Mouse (Mus musculus) fibroblast of lung, adult 2 months (primary cell): ENCODE measurements around the gene Gm17482.
"Not testable (repeated sequence)": the region's sequence is repeated elsewhere in the genome, so short reads cannot be mapped to it uniquely, and the experiment has no call there.

Experiments
- DNase-seq: peaks from one replicate; pipeline ENCODE4 v3.0.0-alpha.2; 2011; ENCODE audit warnings: low read depth

Gm17482 gene

GRCm38 (mm10) chr6:115227043-115227442, at the start of gene Gm17482:
Gene Gm17482, plus strand, starts transcription at chr6:115227343.
- no peak for DNase-seq

DNA sequence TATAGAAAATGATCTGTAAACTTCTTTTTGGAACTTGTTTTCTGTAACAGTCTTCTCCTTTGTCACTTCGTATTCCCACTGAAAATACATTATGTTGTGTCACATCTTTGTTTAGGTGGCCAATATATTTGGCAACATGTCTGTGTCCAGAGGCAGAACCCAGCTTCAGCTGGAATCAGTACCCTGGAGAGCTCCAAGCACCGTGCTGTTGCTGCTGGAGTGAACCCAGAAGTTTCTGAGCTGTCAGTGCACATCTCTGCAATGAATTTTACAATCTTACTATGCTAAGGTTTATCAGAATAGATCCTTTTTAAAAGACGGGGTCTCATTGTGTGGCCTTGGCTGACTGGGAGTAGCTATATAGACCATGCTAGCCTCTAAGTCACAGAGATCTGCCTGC, 48.3 kb upstream of the Gm17482 start:
- DNase-seq, result peak; percentile 12

GRCm38 (mm10) chr6:115181094-115181493, 46.0 kb upstream of the Gm17482 start:
- no peak for DNase-seq

DNA sequence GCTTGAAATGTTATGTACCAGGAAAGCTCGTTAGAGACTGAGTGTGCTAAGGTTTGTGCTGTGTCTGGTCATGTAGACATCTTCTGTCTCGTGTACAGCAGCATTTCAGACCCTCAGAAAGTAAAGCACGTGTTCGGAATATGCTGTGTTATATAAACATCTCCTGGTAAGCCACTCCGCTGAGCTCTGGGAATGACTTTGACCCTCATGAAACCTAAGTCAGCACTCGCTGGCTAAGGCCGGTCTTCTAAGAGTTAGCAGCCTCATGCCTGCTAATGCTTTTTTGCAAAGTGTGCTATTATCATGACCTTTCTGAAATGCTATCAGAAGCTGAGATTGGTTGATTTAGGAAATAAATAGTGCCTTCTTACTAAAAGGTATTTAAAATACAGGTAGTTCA, 36.0 kb upstream of the Gm17482 start:
- no peak for DNase-seq

DNA sequence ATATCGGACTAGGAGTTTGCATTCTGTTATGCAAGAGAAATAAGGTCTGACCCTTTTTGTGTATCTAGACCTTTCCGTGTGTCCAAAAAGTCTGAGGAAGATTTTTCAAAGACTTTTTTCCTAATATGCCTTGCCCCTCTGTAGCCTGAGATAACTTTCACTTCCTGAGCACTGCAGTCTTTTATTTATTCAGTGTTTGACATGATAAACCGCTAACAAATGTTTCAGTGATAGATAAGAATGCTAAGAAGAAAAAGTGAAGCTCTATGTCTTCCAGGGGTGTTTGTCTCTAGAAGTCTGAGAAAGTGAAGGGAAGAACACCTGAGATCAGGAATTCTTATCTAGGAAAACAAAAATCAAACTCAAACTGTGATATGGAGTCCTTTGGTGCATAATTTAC, 26.4 kb upstream of the Gm17482 start:
- no peak for DNase-seq

DNA sequence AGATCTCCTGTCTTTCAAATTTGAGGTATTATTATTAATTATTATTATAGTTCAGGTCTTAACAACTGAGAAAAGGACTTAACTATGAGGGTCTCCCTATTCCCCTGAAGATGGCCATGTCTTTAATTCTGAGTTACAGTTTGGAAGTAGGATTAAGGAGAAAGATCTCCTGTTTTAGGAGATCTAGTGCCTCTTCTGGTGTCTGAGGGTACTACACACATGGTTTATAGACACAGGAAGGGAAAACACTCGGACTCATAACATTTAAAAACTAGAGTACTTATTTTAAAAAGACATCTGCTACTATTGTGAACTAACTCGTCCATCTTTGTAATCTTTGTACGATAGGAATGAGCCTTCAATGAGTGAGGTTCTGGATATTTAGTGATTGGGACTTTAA, 24.1 kb upstream of the Gm17482 start:
- no peak for DNase-seq

DNA sequence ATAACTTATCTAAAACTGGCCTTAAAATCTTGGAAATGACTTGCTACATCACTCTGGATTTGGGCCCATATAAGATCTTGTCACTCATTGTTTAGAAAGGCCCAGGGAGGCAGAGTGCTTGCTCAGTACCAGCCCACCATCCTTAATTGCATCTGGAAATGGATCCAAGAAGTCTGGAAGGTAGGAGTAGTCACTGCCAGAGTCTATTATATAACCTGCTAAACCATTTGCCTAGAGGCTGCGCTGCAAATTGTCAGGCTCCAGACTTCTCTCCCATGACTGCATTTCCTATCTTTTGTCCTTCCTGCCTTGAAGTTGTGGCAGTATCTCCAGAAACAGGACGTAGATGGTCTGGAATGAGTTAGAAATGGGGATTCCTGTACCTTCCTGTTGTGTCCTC, 17.0 kb upstream of the Gm17482 start:
- DNase-seq, result no peak

GRCm38 (mm10) chr6:115210820-115211219, 16.3 kb upstream of the Gm17482 start:
- no peak for DNase-seq

GRCm38 (mm10) chr6:115212132-115212903, 14.8 kb upstream of the Gm17482 start:
- DNase-seq, result no peak

- no peak for DNase-seq
These were observed 14.0 kb upstream of the Gm17482 start for GRCm38 (mm10) chr6:115213129-115213528.

DNA sequence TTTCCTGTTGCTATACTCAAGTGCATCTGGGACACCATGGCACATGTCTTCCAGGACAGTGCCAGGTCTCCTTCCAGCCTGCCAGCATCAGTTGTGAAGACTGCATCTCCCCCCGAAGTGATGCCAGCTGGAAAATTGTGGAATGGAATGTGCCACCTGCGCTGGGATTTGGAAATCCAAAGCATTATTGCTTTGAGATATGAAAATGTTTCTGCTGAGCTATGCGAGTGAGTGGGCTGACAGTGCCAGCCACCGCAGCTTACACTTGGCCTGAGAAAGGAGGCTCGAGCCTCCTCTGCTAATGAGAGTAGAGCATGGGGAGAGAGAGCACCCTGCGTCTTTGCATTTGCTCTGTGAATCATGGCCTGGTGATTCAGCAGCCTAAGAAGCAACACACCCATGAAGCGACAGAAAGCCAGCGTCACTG, 5.9 kb upstream of the Gm17482 start:
- no peak for DNase-seq

GRCm38 (mm10) chr6:115225519-115225918, 1.6 kb upstream of the Gm17482 start:
- DNase-seq, result no peak

DNA sequence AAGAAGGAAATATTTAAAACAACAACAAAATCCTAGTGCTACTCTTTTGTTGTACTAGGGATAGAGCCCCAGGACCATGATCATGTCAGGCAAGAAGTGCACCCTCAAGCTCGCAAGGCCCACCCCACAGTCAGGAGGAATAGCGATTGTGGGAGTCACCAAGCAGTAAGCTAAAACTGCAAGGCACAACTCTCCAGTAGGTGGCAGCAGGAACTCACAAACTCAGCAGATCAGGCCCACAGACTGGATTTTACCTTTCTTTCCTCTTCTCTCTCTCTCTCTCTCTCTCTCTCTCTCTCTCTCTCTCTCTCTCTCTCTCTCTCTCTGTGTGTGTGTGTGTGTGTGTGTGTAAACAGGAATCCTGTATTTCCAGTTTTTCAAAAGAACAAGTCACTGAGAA, 386 bp downstream of the Gm17482 start:
- peak; percentile 49 for DNase-seq

GRCm38 (mm10) chr6:115230557-115230956, 3.4 kb downstream of the Gm17482 start:
- DNase-seq, result no peak

DNA sequence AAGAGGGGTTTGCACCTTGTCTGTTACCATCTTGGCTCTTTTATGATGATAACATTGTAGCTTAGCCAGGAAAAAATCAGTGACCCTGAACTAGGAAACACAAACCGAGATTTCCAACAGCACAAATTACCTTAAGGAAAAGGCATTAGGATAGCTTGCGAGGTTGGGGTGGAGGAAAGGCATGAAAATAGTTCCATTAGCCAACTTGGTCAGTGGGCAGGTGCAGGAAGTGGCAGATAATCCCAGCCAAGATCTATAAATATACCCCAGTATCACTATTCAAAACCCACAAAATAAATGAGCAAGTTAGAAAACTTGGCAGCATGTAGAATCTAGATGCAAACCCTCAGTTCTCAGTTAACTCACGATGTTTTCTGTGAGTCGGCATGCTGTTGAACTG, 4.7 kb downstream of the Gm17482 start:
- peak; percentile 46 for DNase-seq

GRCm38 (mm10) chr6:115232562-115232961, 5.4 kb downstream of the Gm17482 start:
- no peak for DNase-seq

DNA sequence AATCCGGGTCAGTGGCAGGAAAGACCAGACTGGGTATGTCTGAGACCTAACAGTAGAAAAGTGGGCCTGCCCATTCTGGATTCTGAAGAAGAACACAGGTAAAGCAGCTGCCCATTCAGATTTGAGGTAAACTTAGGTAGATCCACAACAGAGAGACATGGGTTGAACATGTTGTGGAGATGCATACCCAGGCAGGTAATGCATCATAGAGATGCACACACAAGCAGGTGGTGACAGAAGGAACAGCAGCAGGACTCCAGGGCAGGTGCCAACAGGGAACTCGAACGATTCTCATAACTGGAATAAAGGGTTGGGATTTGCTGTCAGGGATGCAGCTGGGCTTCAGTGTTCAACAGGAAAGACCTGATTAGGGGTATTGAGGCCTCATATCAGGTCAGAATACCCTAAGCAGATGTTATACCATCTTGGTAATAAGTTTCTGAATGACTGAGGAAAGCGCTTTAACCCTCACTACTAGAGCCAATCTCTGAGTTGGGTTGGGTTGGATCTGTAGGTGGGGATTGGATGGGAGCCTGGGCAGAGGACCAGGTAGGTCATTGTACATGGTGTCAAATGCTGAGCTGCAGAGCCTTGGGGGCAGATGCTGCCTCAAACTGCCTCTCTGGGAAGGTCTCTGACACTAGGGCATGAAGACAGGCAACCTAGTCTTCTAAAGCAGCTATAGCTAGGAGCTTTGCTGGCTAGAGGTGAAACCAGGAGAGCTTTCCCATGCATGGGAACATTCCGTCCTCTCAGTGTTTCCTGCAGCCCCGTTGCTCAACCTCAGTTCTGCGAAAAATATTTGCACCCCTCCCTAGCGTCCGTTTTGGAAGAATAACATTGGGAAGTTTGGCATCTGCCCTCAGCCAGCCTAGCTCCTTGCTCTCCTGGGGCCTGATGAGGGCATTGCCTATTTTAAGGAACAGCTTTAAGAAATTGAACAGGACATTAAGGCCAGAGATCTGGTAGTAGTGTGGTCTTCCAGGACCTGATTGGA, 11.2 kb downstream of the Gm17482 start:
- peak; percentile 66 for DNase-seq

GRCm38 (mm10) chr6:115239335-115239734, 12.2 kb downstream of the Gm17482 start:
- DNase-seq, result no peak

DNA sequence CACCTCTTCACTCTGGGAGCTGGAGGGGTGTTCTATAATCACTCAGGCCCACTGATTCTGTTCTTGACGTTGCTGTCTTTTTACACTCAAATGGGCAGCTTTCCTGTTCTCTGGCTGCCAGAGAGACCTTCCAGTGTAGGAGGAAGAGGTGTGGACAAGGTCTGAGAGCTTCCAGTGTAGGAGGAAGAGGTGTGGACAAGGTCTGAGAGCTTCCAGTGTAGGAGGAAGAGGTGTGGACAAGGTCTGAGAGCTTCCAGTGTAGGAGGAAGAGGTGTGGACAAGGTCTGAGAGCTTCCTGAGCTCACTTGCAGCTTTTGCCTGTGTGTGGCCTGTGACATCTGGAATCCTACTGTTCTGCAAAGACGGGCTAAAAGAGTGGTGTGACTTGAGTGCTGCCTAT, 13.3 kb downstream of the Gm17482 start:
- not testable (repeated sequence) for DNase-seq

GRCm38 (mm10) chr6:115241131-115241699, 14.1 kb downstream of the Gm17482 start:
- DNase-seq, result no peak

GRCm38 (mm10) chr6:115241939-115242338, 14.8 kb downstream of the Gm17482 start:
- no peak for DNase-seq

DNA sequence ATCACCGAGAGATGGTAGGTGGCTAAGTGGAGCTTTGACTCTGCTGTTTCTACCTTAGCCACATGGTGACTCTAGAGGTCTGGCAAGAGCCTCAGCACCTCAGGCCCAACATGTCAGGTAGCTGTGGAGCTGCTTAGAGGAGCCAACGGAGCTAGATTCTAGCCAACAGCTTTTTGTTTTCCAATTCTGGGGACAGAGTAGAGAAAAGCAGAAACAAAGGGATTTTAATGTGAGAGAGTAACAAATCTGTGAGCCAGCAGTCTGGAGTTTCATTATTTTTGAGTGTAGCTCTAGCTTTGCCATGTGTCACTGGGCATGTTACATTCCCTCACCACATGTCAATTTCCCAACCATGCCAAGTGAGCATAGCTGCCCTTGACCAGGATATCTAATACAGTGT, 17.1 kb downstream of the Gm17482 start:
- DNase-seq, result no peak
